Mouse (Mus musculus): ENCODE data around the gene Mrgprf. TPM values are rescaled to one million over a fixed set of nuclear protein-coding genes. Genes with fewer than 3 reads are reported as not detected.

Mrgprf gene
- total and polyA plus RNA-seq, 3 experiments: not detected

- Histone ChIP-seq H3K4me3 (ENCODE audit: control insufficient read depth in 1 of 2, insufficient read depth in 1 of 2, low read depth in 2 of 2, low read length in 2 of 2) (no peak overlapping the region), H3K36me3 (ENCODE audit: control insufficient read depth in 1 of 2, insufficient read depth in 2 of 2, low read length in 2 of 2) (no peaks in the 10 kb centered on the region), H3K27me3 (ENCODE audit: control insufficient read depth in 1 of 2, insufficient read depth in 2 of 2, low read length in 2 of 2) (no peaks in the 10 kb centered on the region), H3K79me2 (ENCODE audit: control insufficient read depth, insufficient read depth, low read length, poor library complexity) (no peaks in the 10 kb centered on the region), H3K27ac (ENCODE audit: control insufficient read depth, low read depth, low read length) (no peak overlapping the region), H3K9me3 (replicated peaks; ENCODE audit: insufficient read depth, low read length) (no peaks in the 10 kb centered on the region), H3K4me1 (ENCODE audit: control insufficient read depth in 1 of 2, insufficient read depth in 2 of 2, low read length in 2 of 2) (no peaks in the 10 kb centered on the region), H3K9ac (ENCODE audit: control insufficient read depth, low read depth, low read length, poor library complexity, severe bottlenecking) (no peak overlapping the region)
- TF ChIP-seq RCOR1 (IDR thresholded peaks at IDR 0.05; ENCODE audit: low read depth, low read length) (no peak), MEF2A (IDR thresholded peaks at IDR 0.05; ENCODE audit: extremely low read depth, insufficient replicate concordance, low read depth, low read length, poor library complexity, severe bottlenecking) (no peak), RAD21 (IDR thresholded peaks at IDR 0.05; ENCODE audit: low read depth, low read length) (no peak), MYC (IDR thresholded peaks at IDR 0.05; ENCODE audit: low read depth, low read length) (no peak), CHD2 (IDR thresholded peaks at IDR 0.05; ENCODE audit: low read length) (no peak), EP300 (IDR thresholded peaks at IDR 0.05; ENCODE audit: low read depth in 1 of 2, low read length in 2 of 2) (no peak), MXI1 (IDR thresholded peaks at IDR 0.05; ENCODE audit: low read depth, low read length) (no peak), TAL1 (IDR thresholded peaks at IDR 0.05; ENCODE audit: low read length) (no peak), POLR2AphosphoS5 (IDR thresholded peaks at IDR 0.05; ENCODE audit: borderline replicate concordance, low read depth, low read length) (no peak), POLR2A (IDR thresholded peaks at IDR 0.05; ENCODE audit: control insufficient read depth in 1 of 2, insufficient read depth in 1 of 2, low read depth in 1 of 2, low read length in 2 of 2, poor library complexity in 1 of 2) (no peak)
- DNase-seq (ENCODE audit: low read depth, low spot score): no peak
Observed at GRCm38 (mm10) chr7:145307636-145308035, 7.0 kb downstream of the Mrgprf start.

GRCm38 (mm10) chr7:145308061-145308675 is 7.5 kb downstream of the Mrgprf start:
- no peaks in the 10 kb centered on the region for H3K4me1 ChIP-seq (ENCODE audit: control insufficient read depth in 1 of 2, insufficient read depth in 2 of 2, low read length in 2 of 2)
- no peak overlapping the region for H3K9ac ChIP-seq (ENCODE audit: control insufficient read depth, low read depth, low read length, poor library complexity, severe bottlenecking)
- no peaks in the 10 kb centered on the region for H3K79me2 ChIP-seq (ENCODE audit: control insufficient read depth, insufficient read depth, low read length, poor library complexity)
- H3K9me3 ChIP-seq (replicated peaks; ENCODE audit: insufficient read depth, low read length): no peaks in the 10 kb centered on the region
- H3K27ac ChIP-seq (ENCODE audit: control insufficient read depth, low read depth, low read length): no peak overlapping the region
- no peak overlapping the region for H3K4me3 ChIP-seq (ENCODE audit: control insufficient read depth in 1 of 2, insufficient read depth in 1 of 2, low read depth in 2 of 2, low read length in 2 of 2)
- no peaks in the 10 kb centered on the region for H3K27me3 ChIP-seq (ENCODE audit: control insufficient read depth in 1 of 2, insufficient read depth in 2 of 2, low read length in 2 of 2)
- TF ChIP-seq KAT2A (conservative IDR thresholded peaks at IDR 0.05; ENCODE audit: low read depth, low read length): no peak
- TF ChIP-seq MAX (IDR thresholded peaks at IDR 0.05; ENCODE audit: low read length): no peak
- no peaks in the 10 kb centered on the region for H3K36me3 ChIP-seq (ENCODE audit: control insufficient read depth in 1 of 2, insufficient read depth in 2 of 2, low read length in 2 of 2)
- no peak for DNase-seq (ENCODE audit: low read depth, low spot score)

GRCm38 (mm10) chr7:145308866-145309265 is 8.2 kb downstream of the Mrgprf start:
- DNase-seq (ENCODE audit: low read depth, low spot score): no peak
- Histone ChIP-seq H3K79me2 (ENCODE audit: control insufficient read depth, insufficient read depth, low read length, poor library complexity) (no peaks in the 10 kb centered on the region), H3K9me3 (replicated peaks; ENCODE audit: insufficient read depth, low read length) (no peaks in the 10 kb centered on the region), H3K9ac (ENCODE audit: control insufficient read depth, low read depth, low read length, poor library complexity, severe bottlenecking) (no peak overlapping the region), H3K4me3 (ENCODE audit: control insufficient read depth in 1 of 2, insufficient read depth in 1 of 2, low read depth in 2 of 2, low read length in 2 of 2) (no peak overlapping the region), H3K27me3 (ENCODE audit: control insufficient read depth in 1 of 2, insufficient read depth in 2 of 2, low read length in 2 of 2) (no peaks in the 10 kb centered on the region), H3K36me3 (ENCODE audit: control insufficient read depth in 1 of 2, insufficient read depth in 2 of 2, low read length in 2 of 2) (no peaks in the 10 kb centered on the region), H3K4me1 (ENCODE audit: control insufficient read depth in 1 of 2, insufficient read depth in 2 of 2, low read length in 2 of 2) (no peaks in the 10 kb centered on the region), H3K27ac (ENCODE audit: control insufficient read depth, low read depth, low read length) (no peak overlapping the region)
- TF ChIP-seq ELF1 (IDR thresholded peaks at IDR 0.05; ENCODE audit: low read depth, low read length): no peak
- TF ChIP-seq KAT2A (conservative IDR thresholded peaks at IDR 0.05; ENCODE audit: low read depth, low read length): no peak
- TF ChIP-seq CHD2 (IDR thresholded peaks at IDR 0.05; ENCODE audit: low read length): no peak
- no peak for TF ChIP-seq TBP (IDR thresholded peaks at IDR 0.05; ENCODE audit: low read depth, low read length)
- TF ChIP-seq POLR2AphosphoS5 (IDR thresholded peaks at IDR 0.05; ENCODE audit: borderline replicate concordance, low read depth, low read length): no peak
- TF ChIP-seq CTCF (IDR thresholded peaks at IDR 0.05 in 2 of 3, conservative IDR thresholded peaks at IDR 0.05 in 1 of 3; ENCODE audit: control insufficient read depth in 1 of 3, insufficient read depth in 1 of 3, low read depth in 2 of 3, low read length in 3 of 3, poor library complexity in 1 of 3, severe bottlenecking in 1 of 3): no peak
